Mouse (Mus musculus) 3134 (cell line): Measurements from ENCODE around the gene Hnrnpa1.
"Not testable (repeated sequence)": the region's sequence is repeated elsewhere in the genome, so short reads cannot be mapped to it uniquely, and the experiment has no call there.

Experiments
- DNase-seq: peaks from one replicate; pipeline ENCODE4 v3.0.0-alpha.2; 2011; ENCODE audit warnings: low spot score; ENCODE audit not compliant: insufficient read length; ENCODE audit errors: extremely low read depth

The Hnrnpa1 gene

GRCm38 (mm10) chr15:103239685-103240159, 510 bp upstream of the Hnrnpa1 start, which contains the start of gene Cbx5:
Gene Cbx5, minus strand, starts transcription at chr15:103239816.
- DNase-seq: peak; percentile 95

DNA sequence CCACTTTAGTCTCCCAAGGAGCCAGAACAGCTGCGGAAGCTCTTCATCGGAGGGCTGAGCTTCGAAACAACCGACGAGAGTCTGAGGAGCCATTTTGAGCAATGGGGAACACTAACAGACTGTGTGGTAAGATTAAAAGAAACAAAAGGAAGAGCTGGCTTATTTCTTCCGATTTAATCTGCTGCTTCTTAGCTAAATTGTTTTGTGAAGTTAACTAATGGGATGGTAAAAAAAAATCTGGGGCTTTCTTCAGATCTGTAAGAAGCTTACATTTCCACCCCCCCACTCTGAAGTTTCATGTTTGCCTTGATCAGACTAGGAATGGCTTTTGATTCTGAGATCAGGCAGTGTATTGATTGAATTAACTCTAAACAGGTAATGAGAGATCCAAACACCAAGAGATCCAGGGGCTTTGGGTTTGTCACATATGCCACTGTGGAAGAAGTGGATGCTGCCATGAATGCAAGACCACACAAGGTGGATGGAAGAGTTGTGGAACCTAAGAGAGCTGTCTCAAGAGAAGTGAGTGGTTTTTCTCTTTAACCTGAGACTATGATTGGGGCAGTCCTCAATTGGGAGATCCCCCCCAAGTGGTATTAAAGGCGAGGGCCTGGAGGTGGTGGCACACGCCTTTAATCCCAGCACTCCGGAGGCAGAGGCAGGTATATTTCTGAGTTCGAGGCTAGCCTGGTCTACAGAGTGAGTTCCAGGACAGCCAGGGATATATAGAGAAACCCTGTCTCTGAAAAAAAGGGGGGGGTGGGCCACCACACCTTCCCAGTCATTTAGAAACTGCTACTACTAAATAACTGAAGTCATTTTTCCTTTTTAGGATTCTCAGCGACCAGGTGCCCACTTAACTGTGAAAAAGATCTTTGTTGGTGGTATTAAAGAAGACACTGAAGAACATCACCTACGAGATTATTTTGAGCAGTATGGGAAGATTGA, 1.1 kb downstream of the Hnrnpa1 start:
- not testable (repeated sequence) for DNase-seq

DNA sequence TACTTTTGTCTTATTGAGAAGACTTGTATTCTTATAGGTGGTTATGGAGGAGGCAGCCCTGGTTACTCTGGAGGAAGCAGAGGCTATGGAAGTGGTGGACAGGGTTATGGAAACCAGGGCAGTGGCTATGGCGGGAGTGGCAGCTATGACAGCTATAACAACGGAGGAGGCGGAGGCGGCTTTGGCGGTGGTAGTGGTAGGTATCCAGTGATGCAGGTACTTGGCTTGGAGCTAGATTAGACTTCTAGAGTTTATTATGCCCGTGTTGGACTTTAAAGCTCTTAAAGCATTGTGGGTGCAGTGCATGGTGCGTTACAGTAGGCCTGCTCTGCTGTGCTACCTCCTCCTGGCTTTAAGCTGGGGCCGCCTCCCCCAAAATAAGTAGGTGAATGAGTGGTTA, 2.7 kb downstream of the Hnrnpa1 start:
- DNase-seq: no peak

DNA sequence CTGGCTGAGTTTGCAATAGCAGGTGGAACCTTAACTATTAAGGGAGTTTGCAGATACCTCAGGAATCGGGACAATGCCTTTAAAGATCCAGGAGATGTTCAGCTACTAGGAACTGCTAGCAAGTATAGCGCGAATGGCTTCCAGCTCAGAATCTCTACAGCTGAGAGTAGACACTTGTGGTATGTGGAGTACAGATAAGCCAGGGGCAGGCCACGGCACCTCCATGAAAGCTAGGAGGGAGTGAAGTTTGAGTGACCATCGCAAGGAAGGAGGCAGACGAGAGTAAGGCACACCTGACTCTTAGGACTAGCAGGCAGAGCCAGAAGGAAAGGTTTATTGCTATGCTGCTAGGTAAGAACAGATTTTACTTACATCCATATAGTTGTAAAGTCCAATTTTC, 5.4 kb downstream of the Hnrnpa1 start:
- DNase-seq: no peak

DNA sequence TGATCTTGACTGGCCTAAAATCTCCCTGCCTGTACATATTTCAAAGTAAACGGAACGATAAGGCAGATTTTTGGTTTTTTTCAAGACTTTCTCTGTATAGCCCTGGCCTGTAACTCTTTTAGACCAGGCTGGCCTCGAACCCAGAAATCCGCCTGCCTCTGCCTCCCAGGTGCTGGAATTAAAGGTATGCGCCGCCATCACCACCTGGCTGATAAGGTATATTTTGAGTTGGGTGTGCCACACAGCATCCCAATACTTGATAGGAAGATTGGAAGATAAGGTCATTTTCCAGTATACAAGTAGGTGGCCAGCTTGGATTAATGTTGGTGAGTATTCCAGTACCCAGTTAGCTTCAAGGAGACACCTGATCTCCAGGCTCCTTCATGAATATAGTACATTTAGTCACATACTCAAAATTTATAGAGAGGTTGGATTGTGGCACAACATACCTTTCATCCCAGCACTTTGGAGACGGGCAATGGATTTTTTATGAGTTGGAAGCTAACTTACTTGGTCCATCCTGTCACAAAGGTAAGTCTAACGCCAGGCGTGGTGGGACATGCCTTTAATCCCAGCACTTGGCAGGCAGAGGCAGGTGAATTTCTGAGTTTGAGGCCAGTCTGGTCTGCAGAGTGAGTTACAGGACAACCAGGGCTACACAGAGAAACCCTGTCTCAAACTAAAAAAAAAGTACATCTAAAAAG, 7.0 kb downstream of the Hnrnpa1 start:
- no peak for DNase-seq

DNA sequence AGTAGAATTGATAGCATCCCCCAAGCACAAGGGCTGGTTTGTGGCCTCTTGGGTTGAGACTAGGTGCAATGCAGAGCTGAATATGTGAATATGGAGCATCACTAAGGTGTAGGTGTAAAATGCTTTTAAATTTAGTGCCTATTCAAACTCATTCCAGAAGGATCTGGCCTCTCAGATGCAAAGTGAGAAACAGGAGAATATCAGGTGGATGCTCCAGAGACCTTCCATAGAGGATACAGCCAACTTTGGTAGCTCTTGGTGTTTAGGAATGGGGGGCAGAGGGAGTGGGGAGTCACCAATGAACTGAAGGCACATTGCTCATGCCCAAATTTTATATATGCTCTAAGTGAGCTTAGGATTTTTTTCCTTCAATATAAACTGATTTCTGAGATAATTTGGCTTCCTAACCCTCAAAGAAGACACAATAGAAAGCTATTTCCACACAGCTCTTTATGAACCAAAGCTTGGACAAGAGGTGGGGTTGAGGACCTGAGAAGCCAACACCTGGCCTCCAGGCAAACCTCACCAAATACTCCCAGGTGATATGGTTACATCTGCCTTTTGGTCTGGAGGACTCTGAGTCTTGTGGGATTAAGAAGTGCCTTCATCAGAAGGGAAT, 7.7 kb downstream of the Hnrnpa1 start:
- no peak for DNase-seq

DNA sequence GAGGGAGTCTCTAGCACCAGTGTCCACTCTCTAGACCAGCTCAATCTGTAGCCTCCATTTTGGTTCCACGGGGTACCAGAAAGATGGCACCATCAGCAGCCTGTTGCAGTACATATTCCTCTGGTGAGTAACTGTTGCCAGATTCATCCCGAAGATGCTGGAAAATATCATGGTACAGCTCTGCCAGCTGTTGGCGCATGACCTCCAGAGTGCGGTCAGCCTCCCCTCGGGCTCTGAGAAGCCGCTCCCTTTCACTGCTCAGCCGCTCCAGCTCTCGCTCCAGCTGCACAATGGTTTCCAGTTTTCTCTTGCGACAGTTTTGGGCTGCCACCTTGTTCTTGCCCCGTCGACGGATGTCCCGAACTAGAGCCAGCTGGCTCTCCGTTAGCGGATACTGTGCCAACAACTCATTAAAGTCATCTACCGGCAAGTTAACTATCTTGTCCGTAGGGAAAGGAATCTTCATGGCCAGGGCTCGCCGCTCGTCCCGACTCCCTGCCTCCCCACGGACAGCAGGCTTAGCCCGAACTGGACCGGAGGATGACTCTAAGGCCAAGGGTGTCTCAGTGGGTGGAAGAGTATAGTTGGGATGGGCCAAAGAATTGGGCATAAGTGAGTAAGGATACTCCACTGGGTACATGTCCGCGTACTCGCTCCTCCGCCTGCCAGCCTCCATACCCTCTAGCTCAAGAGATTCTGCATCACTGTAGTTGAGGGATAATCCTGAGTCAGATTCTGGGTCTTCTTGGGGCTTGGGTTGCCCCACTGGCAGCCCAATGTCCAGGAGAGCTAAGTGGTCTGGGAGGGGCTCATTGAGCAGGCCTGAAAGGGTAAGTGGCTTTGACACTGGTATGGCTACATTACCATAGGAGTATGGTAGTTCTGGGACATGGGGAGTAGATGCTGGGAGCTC, 8.4 kb downstream of the Hnrnpa1 start:
- DNase-seq: peak; percentile 52

- DNase-seq: not testable (repeated sequence)
These were observed 9.3 kb downstream of the Hnrnpa1 start for GRCm38 (mm10) chr15:103249511-103249910.

DNA sequence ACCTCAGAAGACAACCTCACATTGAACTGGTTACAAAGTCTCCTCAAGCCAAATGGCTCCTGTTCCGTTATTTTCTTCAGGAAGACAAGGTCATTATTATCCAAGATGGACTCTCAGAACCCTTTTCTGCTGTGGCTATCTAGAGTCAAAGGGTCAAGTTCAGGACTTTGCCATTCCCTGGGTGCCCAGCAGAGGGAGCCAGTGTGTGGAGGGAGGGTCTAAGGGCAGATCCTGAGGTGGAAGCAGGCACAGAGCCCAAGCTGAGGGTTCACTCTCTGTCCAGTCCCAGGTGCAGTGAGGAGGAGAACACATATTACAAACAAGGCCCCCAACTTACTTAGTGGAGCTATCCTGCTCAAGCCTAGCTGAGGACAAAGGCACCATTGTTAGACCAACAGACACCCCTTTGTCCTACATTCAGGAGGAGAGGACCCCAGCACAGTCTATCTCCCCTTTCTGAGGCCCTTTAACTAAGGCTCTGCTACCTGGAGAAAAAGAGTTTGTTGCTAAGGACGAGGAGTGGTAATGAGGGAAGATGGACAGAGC, 10.0 kb downstream of the Hnrnpa1 start:
- DNase-seq: no peak

- DNase-seq: no peak
These were observed 11.4 kb downstream of the Hnrnpa1 start for GRCm38 (mm10) chr15:103251595-103251994.

DNA sequence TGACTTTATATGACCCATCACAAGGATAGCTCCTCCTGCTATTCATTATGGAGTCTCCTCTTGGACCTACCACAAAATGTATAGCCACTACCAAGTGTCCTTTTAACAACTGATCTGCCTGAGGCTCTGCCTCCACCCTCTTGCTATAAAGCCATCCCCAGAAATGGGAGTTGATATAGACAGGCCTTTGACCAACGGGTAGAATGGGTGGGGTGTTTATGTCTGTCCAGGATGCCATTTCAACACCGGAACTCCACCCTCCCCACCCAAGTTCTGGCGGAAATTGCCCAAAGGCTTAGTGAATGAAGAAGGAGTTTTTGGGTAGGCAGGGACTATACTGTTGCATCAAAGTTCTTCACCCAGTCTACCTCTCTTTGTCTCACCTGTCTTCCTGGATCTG, 12.4 kb downstream of the Hnrnpa1 start:
- no peak for DNase-seq

DNA sequence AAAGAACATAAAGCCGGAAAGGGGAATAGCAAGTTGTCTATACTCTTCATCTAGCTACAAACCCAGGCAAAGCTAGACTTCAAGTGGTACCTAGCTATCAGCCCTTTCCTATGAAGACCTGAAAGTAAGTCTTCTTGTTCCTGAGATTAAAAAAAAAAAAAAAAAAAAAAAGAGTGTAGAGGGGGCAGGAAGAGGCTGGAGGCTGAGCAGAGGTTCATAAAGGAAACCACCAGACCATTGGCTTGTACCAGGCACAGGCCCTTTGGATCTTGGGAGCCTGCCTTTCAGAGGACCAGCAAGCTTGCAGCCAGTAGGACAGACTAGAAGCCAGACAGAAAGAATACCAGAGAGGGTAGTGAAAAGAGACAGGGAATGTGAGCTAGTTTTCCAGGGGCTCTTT, 13.1 kb downstream of the Hnrnpa1 start:
- DNase-seq: no peak

- DNase-seq: no peak
These were observed 14.9 kb downstream of the Hnrnpa1 start for GRCm38 (mm10) chr15:103255169-103255568.

- no peak for DNase-seq
These were observed 16.2 kb downstream of the Hnrnpa1 start for GRCm38 (mm10) chr15:103256210-103256986.

DNA sequence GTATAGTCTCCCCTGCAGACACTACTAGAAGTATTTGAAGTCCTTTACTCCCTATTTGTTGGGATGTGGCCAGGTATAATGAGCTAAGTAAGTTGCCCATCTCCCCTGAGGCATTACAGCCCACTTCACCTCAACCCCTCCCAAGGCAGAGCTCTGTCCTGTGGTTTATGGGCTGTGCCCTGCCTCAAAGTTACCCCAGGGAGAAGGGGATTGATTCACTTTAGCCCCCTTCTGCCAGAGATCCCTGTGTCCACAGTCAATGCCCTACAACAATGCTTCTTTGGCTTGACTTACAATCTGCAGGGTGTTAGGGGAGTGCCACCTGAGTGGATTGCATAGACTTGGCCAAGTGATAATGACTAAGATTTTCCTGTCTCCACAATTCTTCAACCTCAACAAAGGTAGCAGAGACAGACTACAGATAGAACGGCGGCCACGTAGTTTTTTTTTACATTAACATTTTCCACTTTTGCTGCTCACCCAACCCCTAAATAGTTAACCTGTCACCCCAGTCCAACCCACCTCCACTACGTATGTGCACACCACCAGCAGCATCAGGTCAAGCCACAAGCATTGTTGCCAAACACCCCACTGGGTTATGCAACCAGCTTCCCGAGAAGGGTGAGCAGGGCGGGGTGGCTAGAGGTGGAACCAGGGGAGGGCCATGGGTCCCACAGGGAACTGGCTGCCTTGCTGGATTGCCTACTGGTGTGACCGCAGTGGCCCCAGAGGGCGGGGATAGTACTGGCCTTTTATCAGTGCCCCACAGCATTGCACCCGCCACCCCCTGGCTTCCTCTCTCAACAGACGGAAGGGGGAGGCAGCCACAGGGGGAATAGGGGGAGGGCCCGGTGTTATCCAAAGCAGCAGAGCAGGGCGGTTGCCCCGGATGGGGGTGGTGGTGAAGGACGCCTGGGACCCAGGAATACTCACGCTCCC, 17.8 kb downstream of the Hnrnpa1 start, which contains the start of gene Nfe2:
Nfe2 (minus strand) TSS at position 614 of the 939 bp plus-strand sequence.
- DNase-seq: peak; percentile 46

- no peak for DNase-seq
These were observed 18.9 kb downstream of the Hnrnpa1 start for GRCm38 (mm10) chr15:103259162-103259561.

GRCm38 (mm10) chr15:103259989-103260388, 19.8 kb downstream of the Hnrnpa1 start:
- no peak for DNase-seq

DNA sequence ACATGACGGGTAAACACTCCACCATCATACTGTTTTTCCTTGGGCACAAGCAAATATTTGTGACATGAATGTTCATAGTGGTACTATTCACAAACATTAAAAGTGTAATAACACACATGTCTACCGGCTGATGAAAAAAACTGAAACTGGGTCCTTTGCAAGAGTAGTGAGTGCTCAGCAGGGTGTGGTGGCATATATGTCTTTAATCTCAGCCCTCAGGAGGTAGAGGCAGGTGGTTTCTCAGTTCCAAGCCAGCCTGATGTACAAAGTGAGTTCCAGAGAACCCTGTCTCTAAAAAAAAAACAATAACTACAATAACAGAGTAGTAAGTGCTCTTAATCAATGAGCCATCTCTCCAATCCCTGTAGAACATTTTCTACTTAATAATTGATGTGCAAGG, 24.6 kb downstream of the Hnrnpa1 start:
- DNase-seq: no peak
